Mouse (Mus musculus) liver, embryonic 12.5 days (tissue): Measurements from ENCODE around the gene Pdlim1. TPM values are rescaled to one million over a fixed set of nuclear protein-coding genes. Genes with fewer than 3 reads are reported as not detected.

ENCODE experiments used
- ATAC-seq: fragments of 200-750 bp; cut with Nextera tagmentation; 2 replicates; pipeline ENCODE4 v1.8.0; 2017; ENCODE audit warnings: moderate number of reproducible peaks, mild to moderate bottlenecking, moderate library complexity
- H3K27ac ChIP-seq: fragments of 300-500 bp; sonication (generic); 2 replicates; pipeline ENCODE4 v1.5.1; 2016; ENCODE audit warnings: mild to moderate bottlenecking
- H3K27me3 ChIP-seq: fragments of 300-500 bp; sonication (generic); replicated peaks from 2 replicates; pipeline ENCODE4 v1.6.1; 2016; ENCODE audit warnings: mild to moderate bottlenecking, moderate library complexity
- H3K36me3 ChIP-seq: fragments of 300-500 bp; sonication (generic); 2 replicates; pipeline ENCODE4 v1.6.1; 2016; ENCODE audit warnings: mild to moderate bottlenecking, moderate library complexity
- H3K4me1 ChIP-seq: fragments of 300-500 bp; sonication (generic); 2 replicates; pipeline ENCODE4 v1.6.1; 2016
- H3K4me2 ChIP-seq: fragments of 300-500 bp; sonication (generic); 2 replicates; pipeline ENCODE4 v1.6.1; 2016; ENCODE audit warnings: mild to moderate bottlenecking, moderate library complexity
- H3K4me3 ChIP-seq: fragments of 300-500 bp; sonication (generic); 2 replicates; pipeline ENCODE4 v1.5.1; 2016; ENCODE audit warnings: mild to moderate bottlenecking, moderate library complexity
- H3K9ac ChIP-seq: fragments of 300-500 bp; sonication (generic); 2 replicates; pipeline ENCODE4 v1.6.1; 2016; ENCODE audit warnings: mild to moderate bottlenecking, moderate library complexity
- H3K9me3 ChIP-seq: fragments of 300-500 bp; sonication (generic); replicated peaks from 2 replicates; pipeline ENCODE4 v1.6.1; 2016; ENCODE audit warnings: mild to moderate bottlenecking, moderate library complexity
- WGBS: fragments of 180-500 bp; shearing (Covaris S2); methylation state at CpG from one replicate; pipeline ENCODE4 v1.1.7; 2016; ENCODE audit not compliant: insufficient replicate concordance; 5-methylcytosine and 5-hydroxymethylcytosine counted together
- polyA plus RNA-seq: library from polyadenylated mRNA; unstranded; fragments of >200 nt; fragmentation: Nextera tagmentation; extraction: Ambion mirVana; gene quantifications from 2 replicates; pipeline ENCODE4 v1.2.1, GENCODE M21; 2016

Gene Pdlim1
- polyA plus RNA-seq, 1 experiment from 2014 or later, result 82.3 TPM

GRCm38 (mm10) chr19:40278372-40279023, 6.9 kb upstream of the Pdlim1 start:
- no peak overlapping the region for H3K4me2 ChIP-seq
- no peak overlapping the region for H3K9ac ChIP-seq
- peaks cover 6% of the 10 kb centered on the region; the same call in 1 of the 2 replicates for H3K27me3 ChIP-seq
- ATAC-seq, result peak; percentile 60
- no peaks in the 10 kb centered on the region for H3K4me1 ChIP-seq
- H3K27ac ChIP-seq, result no peak overlapping the region
- H3K36me3 ChIP-seq, result no peaks in the 10 kb centered on the region
- WGBS, result 46% methylated on average over 8 of the region's 8 CpGs
- no peak overlapping the region for H3K4me3 ChIP-seq
- H3K9me3 ChIP-seq, result no peaks in the 10 kb centered on the region

- Histone ChIP-seq H3K4me2 (no peak overlapping the region), H3K4me1 (no peaks in the 10 kb centered on the region), H3K27me3 (peaks cover 15% of the 10 kb centered on the region), H3K4me3 (no peak overlapping the region), H3K9me3 (no peaks in the 10 kb centered on the region), H3K27ac (no peak overlapping the region), H3K9ac (no peak overlapping the region), H3K36me3 (no peaks in the 10 kb centered on the region)
- WGBS, result 77% methylated on average over 8 of the region's 8 CpGs
- no peak for ATAC-seq
Observed at GRCm38 (mm10) chr19:40277494-40277893, 5.9 kb upstream of the Pdlim1 start.

- 73% methylated on average over 14 of the region's 14 CpGs for WGBS
- Histone ChIP-seq H3K27ac (no peak overlapping the region), H3K9me3 (no peaks in the 10 kb centered on the region), H3K27me3 (peaks cover 33% of the 10 kb centered on the region), H3K4me2 (no peak overlapping the region), H3K4me3 (no peak overlapping the region), H3K9ac (no peak overlapping the region), H3K36me3 (no peaks in the 10 kb centered on the region), H3K4me1 (peaks cover 15% of the 10 kb centered on the region)
- no peak for ATAC-seq
Observed at GRCm38 (mm10) chr19:40275401-40276188, 4.0 kb upstream of the Pdlim1 start.

- Histone ChIP-seq H3K4me3 (no peak overlapping the region), H3K4me1 (peaks cover 41% of the 10 kb centered on the region), H3K9me3 (no peaks in the 10 kb centered on the region), H3K36me3 (no peaks in the 10 kb centered on the region), H3K27ac (no peak overlapping the region), H3K9ac (no peak overlapping the region), H3K4me2 (no peak overlapping the region), H3K27me3 (peaks cover 38% of the 10 kb centered on the region)
- ATAC-seq, result no peak
- WGBS, result 37% methylated on average over 13 of the region's 13 CpGs
Observed at GRCm38 (mm10) chr19:40272674-40273073, 1.0 kb upstream of the Pdlim1 start.

- H3K9me3 ChIP-seq, result no peaks in the 10 kb centered on the region
- peak; percentile 48 for ATAC-seq
- peak overlapping the region; percentile 65 for H3K9ac ChIP-seq
- H3K4me1 ChIP-seq, result peaks cover 53% of the 10 kb centered on the region
- WGBS, result 8% methylated on average over 63 of the region's 63 CpGs
- peaks cover 4% of the 10 kb centered on the region; the same call in 1 of the 2 replicates for H3K36me3 ChIP-seq
- H3K27me3 ChIP-seq, result peaks cover 38% of the 10 kb centered on the region
- H3K4me3 ChIP-seq, result peak overlapping the region; percentile 70
- H3K27ac ChIP-seq, result peak overlapping the region; percentile 61
- peak overlapping the region; percentile 92 for H3K4me2 ChIP-seq
Observed at GRCm38 (mm10) chr19:40270351-40271307, 1.0 kb downstream of the Pdlim1 start.

- H3K9me3 ChIP-seq, result no peaks in the 10 kb centered on the region
- no peak overlapping the region for H3K4me3 ChIP-seq
- peak overlapping the region; percentile 92 for H3K4me2 ChIP-seq
- peaks cover 4% of the 10 kb centered on the region; the same call in 1 of the 2 replicates for H3K36me3 ChIP-seq
- no peak for ATAC-seq
- peaks cover 38% of the 10 kb centered on the region for H3K27me3 ChIP-seq
- 71% methylated on average over 5 of the region's 5 CpGs for WGBS
- H3K27ac ChIP-seq, result no peak overlapping the region
- H3K9ac ChIP-seq, result no peak overlapping the region
- peaks cover 54% of the 10 kb centered on the region for H3K4me1 ChIP-seq
Observed at GRCm38 (mm10) chr19:40269526-40269925, 2.1 kb downstream of the Pdlim1 start.

- Histone ChIP-seq H3K4me3 (no peak overlapping the region), H3K36me3 (peaks cover 4% of the 10 kb centered on the region; the same call in 1 of the 2 replicates), H3K4me1 (peaks cover 58% of the 10 kb centered on the region), H3K27me3 (peaks cover 32% of the 10 kb centered on the region), H3K9ac (no peak overlapping the region), H3K4me2 (no peak overlapping the region), H3K27ac (no peak overlapping the region), H3K9me3 (no peaks in the 10 kb centered on the region)
- WGBS, result 78% methylated on average over 3 of the region's 3 CpGs
- no peak for ATAC-seq
Observed at GRCm38 (mm10) chr19:40268493-40268892, 3.1 kb downstream of the Pdlim1 start.

GRCm38 (mm10) chr19:40267380-40267779, 4.3 kb downstream of the Pdlim1 start:
- peak; percentile 36; the same call in 1 of the 2 replicates for ATAC-seq
- H3K4me2 ChIP-seq, result peak overlapping the region; percentile 13; the same call in 1 of the 2 replicates
- peaks cover 22% of the 10 kb centered on the region for H3K27me3 ChIP-seq
- H3K36me3 ChIP-seq, result peaks cover 4% of the 10 kb centered on the region; the same call in 1 of the 2 replicates
- no peak overlapping the region for H3K4me3 ChIP-seq
- H3K27ac ChIP-seq, result peak overlapping the region; percentile 62; the same call in 1 of the 2 replicates
- 0 out of 2 replicates have a peak overlapping the region, but pooled peaks have one; percentile 44 for H3K9ac ChIP-seq
- WGBS, result 62% methylated on average over 1 of the region's 1 CpGs
- peaks cover 58% of the 10 kb centered on the region for H3K4me1 ChIP-seq
- H3K9me3 ChIP-seq, result no peaks in the 10 kb centered on the region

- peaks cover 3% of the 10 kb centered on the region; the same call in 1 of the 2 replicates for H3K36me3 ChIP-seq
- H3K27ac ChIP-seq, result no peak overlapping the region
- no peak for ATAC-seq
- no peak overlapping the region for H3K4me2 ChIP-seq
- no peak overlapping the region for H3K9ac ChIP-seq
- H3K4me1 ChIP-seq, result peaks cover 42% of the 10 kb centered on the region
- no peaks in the 10 kb centered on the region for H3K27me3 ChIP-seq
- 88% methylated on average over 1 of the region's 1 CpGs for WGBS
- H3K4me3 ChIP-seq, result no peak overlapping the region
- H3K9me3 ChIP-seq, result no peaks in the 10 kb centered on the region
Observed at GRCm38 (mm10) chr19:40259485-40259884, 12.2 kb downstream of the Pdlim1 start.

GRCm38 (mm10) chr19:40257396-40257795, 14.2 kb downstream of the Pdlim1 start:
- peak; percentile 46 for ATAC-seq
- no peak overlapping the region for H3K9ac ChIP-seq
- H3K9me3 ChIP-seq, result no peaks in the 10 kb centered on the region
- no peaks in the 10 kb centered on the region for H3K27me3 ChIP-seq
- no peak overlapping the region for H3K27ac ChIP-seq
- peaks cover 3% of the 10 kb centered on the region; the same call in 1 of the 2 replicates for H3K36me3 ChIP-seq
- peaks cover 39% of the 10 kb centered on the region for H3K4me1 ChIP-seq
- 28% methylated on average over 4 of the region's 4 CpGs for WGBS
- H3K4me3 ChIP-seq, result no peak overlapping the region
- peak overlapping the region; percentile 12; the same call in 1 of the 2 replicates for H3K4me2 ChIP-seq

GRCm38 (mm10) chr19:40256376-40257050, 15.1 kb downstream of the Pdlim1 start:
- H3K9me3 ChIP-seq, result no peaks in the 10 kb centered on the region
- 44% methylated on average over 2 of the region's 2 CpGs for WGBS
- H3K4me3 ChIP-seq, result no peak overlapping the region
- no peak overlapping the region for H3K4me2 ChIP-seq
- no peak for ATAC-seq
- no peaks in the 10 kb centered on the region; the same call in 1 of the 2 replicates for H3K36me3 ChIP-seq
- no peaks in the 10 kb centered on the region for H3K27me3 ChIP-seq
- H3K9ac ChIP-seq, result no peak overlapping the region
- peaks cover 41% of the 10 kb centered on the region for H3K4me1 ChIP-seq
- no peak overlapping the region for H3K27ac ChIP-seq
